Mouse (Mus musculus): ENCODE results near the gene Nkrf. TPM values are rescaled to one million over a fixed set of nuclear protein-coding genes. Genes with fewer than 3 reads are reported as not detected.

Nkrf gene
- 18.9 and 19.1 TPM in 2 replicates for polyA plus RNA-seq (2015; fragmentation: Nextera tagmentation; extraction: Ambion mirVana)

GRCm38 (mm10) chrX:36902321-36903114 lies at the start of gene Nkrf:
TSS of gene Nkrf (minus strand) at chrX:36902899.
- Histone ChIP-seq H3K4me3 (ENCODE audit: low read length) (peak within 1 kb of the TSS; percentile 57), H3K27ac (ENCODE audit: low read depth, low read length) (peak within 1 kb of the TSS; percentile 81), H3K27me3 (replicated peaks; ENCODE audit: control insufficient read depth, insufficient read depth, low read length) (no peaks in the 10 kb centered on the region), H3K9ac (ENCODE audit: low read depth, low read length) (peak within 1 kb of the TSS; percentile 70), H3K4me1 (ENCODE audit: control insufficient read depth, insufficient read depth, low read depth, low read length) (no peaks in the 10 kb centered on the region; the same call in 1 of the 2 replicates), H3K4me2 (ENCODE audit: low read length) (peak within 1 kb of the TSS; percentile 54), H3K9me3 (ENCODE audit: control insufficient read depth, low read length) (no peaks in the 10 kb centered on the region), H3K36me3 (ENCODE audit: control insufficient read depth, insufficient read depth, low read length) (no peaks in the 10 kb centered on the region)
- ATAC-seq, result peak; percentile 80
- WGBS, result 20% methylated on average over 36 of the region's 47 CpGs

GRCm38 (mm10) chrX:36941106-36941505 lies 38.4 kb upstream of the Nkrf start:
- Histone ChIP-seq H3K4me1 (ENCODE audit: control insufficient read depth, insufficient read depth, low read depth, low read length) (no peaks in the 10 kb centered on the region), H3K27me3 (replicated peaks; ENCODE audit: control insufficient read depth, insufficient read depth, low read length) (no peaks in the 10 kb centered on the region), H3K4me3 (ENCODE audit: low read length) (no peak overlapping the region), H3K4me2 (ENCODE audit: low read length) (no peak overlapping the region), H3K27ac (ENCODE audit: low read depth, low read length) (no peak overlapping the region), H3K9me3 (ENCODE audit: control insufficient read depth, low read length) (0 out of 2 replicates have a peak, but pooled peaks cover 4% of the 10 kb centered on the region), H3K9ac (ENCODE audit: low read depth, low read length) (no peak overlapping the region), H3K36me3 (ENCODE audit: control insufficient read depth, insufficient read depth, low read length) (peaks cover 7% of the 10 kb centered on the region)
- no peak for ATAC-seq
- 81% methylated on average over 3 of the region's 3 CpGs for WGBS

- no peak overlapping the region for H3K4me3 ChIP-seq (ENCODE audit: low read length)
- H3K4me2 ChIP-seq (ENCODE audit: low read length), result no peak overlapping the region
- H3K36me3 ChIP-seq (ENCODE audit: control insufficient read depth, insufficient read depth, low read length), result peaks cover 7% of the 10 kb centered on the region
- H3K4me1 ChIP-seq (ENCODE audit: control insufficient read depth, insufficient read depth, low read depth, low read length), result no peaks in the 10 kb centered on the region
- H3K9ac ChIP-seq (ENCODE audit: low read depth, low read length), result no peak overlapping the region
- 77% methylated on average over 4 of the region's 4 CpGs for WGBS
- peak; percentile 45; the same call in 1 of the 2 replicates for ATAC-seq
- H3K27me3 ChIP-seq (replicated peaks; ENCODE audit: control insufficient read depth, insufficient read depth, low read length), result no peaks in the 10 kb centered on the region
- H3K27ac ChIP-seq (ENCODE audit: low read depth, low read length), result no peak overlapping the region
- H3K9me3 ChIP-seq (ENCODE audit: control insufficient read depth, low read length), result 0 out of 2 replicates have a peak, but pooled peaks cover 4% of the 10 kb centered on the region
Measured at GRCm38 (mm10) chrX:36939806-36940413, 37.2 kb upstream of the Nkrf start.

GRCm38 (mm10) chrX:36935326-36935966 lies 32.7 kb upstream of the Nkrf start:
- 70% methylated on average over 7 of the region's 7 CpGs for WGBS
- no peak for ATAC-seq

GRCm38 (mm10) chrX:36930574-36930973 lies 27.9 kb upstream of the Nkrf start:
- WGBS, result 75% methylated on average over 1 of the region's 1 CpGs
- Histone ChIP-seq H3K4me3 (ENCODE audit: low read length) (no peak overlapping the region), H3K36me3 (ENCODE audit: control insufficient read depth, insufficient read depth, low read length) (no peaks in the 10 kb centered on the region), H3K27me3 (replicated peaks; ENCODE audit: control insufficient read depth, insufficient read depth, low read length) (no peaks in the 10 kb centered on the region), H3K27ac (ENCODE audit: low read depth, low read length) (no peak overlapping the region), H3K9ac (ENCODE audit: low read depth, low read length) (no peak overlapping the region), H3K9me3 (ENCODE audit: control insufficient read depth, low read length) (no peaks in the 10 kb centered on the region), H3K4me1 (ENCODE audit: control insufficient read depth, insufficient read depth, low read depth, low read length) (no peaks in the 10 kb centered on the region), H3K4me2 (ENCODE audit: low read length) (no peak overlapping the region)
- ATAC-seq, result no peak

More at GRCm38 (mm10) chrX:36935326-36935966, 32.7 kb upstream of the Nkrf start:
- H3K36me3 ChIP-seq (ENCODE audit: control insufficient read depth, insufficient read depth, low read length), result no peaks in the 10 kb centered on the region
- H3K4me3 ChIP-seq (ENCODE audit: low read length), result no peak overlapping the region
- no peaks in the 10 kb centered on the region for H3K4me1 ChIP-seq (ENCODE audit: control insufficient read depth, insufficient read depth, low read depth, low read length)
- H3K9ac ChIP-seq (ENCODE audit: low read depth, low read length), result no peak overlapping the region
- no peak overlapping the region for H3K4me2 ChIP-seq (ENCODE audit: low read length)
- no peaks in the 10 kb centered on the region for H3K9me3 ChIP-seq (ENCODE audit: control insufficient read depth, low read length)
- H3K27ac ChIP-seq (ENCODE audit: low read depth, low read length), result no peak overlapping the region
- H3K27me3 ChIP-seq (replicated peaks; ENCODE audit: control insufficient read depth, insufficient read depth, low read length), result no peaks in the 10 kb centered on the region

- Histone ChIP-seq H3K4me2 (ENCODE audit: low read length) (no peak overlapping the region), H3K9me3 (ENCODE audit: control insufficient read depth, low read length) (no peaks in the 10 kb centered on the region), H3K27ac (ENCODE audit: low read depth, low read length) (no peak overlapping the region), H3K9ac (ENCODE audit: low read depth, low read length) (no peak overlapping the region), H3K4me1 (ENCODE audit: control insufficient read depth, insufficient read depth, low read depth, low read length) (no peaks in the 10 kb centered on the region), H3K36me3 (ENCODE audit: control insufficient read depth, insufficient read depth, low read length) (no peaks in the 10 kb centered on the region), H3K27me3 (replicated peaks; ENCODE audit: control insufficient read depth, insufficient read depth, low read length) (no peaks in the 10 kb centered on the region), H3K4me3 (ENCODE audit: low read length) (no peak overlapping the region)
- no peak; the same call in 1 of the 2 replicates for ATAC-seq
- 65% methylated on average over 4 of the region's 4 CpGs for WGBS
Measured at GRCm38 (mm10) chrX:36929694-36930093, 27.0 kb upstream of the Nkrf start.

GRCm38 (mm10) chrX:36928791-36929190 lies 26.1 kb upstream of the Nkrf start:
- no peaks in the 10 kb centered on the region for H3K36me3 ChIP-seq (ENCODE audit: control insufficient read depth, insufficient read depth, low read length)
- H3K4me1 ChIP-seq (ENCODE audit: control insufficient read depth, insufficient read depth, low read depth, low read length), result no peaks in the 10 kb centered on the region
- H3K27me3 ChIP-seq (replicated peaks; ENCODE audit: control insufficient read depth, insufficient read depth, low read length), result no peaks in the 10 kb centered on the region
- H3K9me3 ChIP-seq (ENCODE audit: control insufficient read depth, low read length), result no peaks in the 10 kb centered on the region
- H3K27ac ChIP-seq (ENCODE audit: low read depth, low read length), result no peak overlapping the region
- ATAC-seq, result no peak
- no peak overlapping the region for H3K9ac ChIP-seq (ENCODE audit: low read depth, low read length)
- no peak overlapping the region for H3K4me3 ChIP-seq (ENCODE audit: low read length)
- WGBS, result 69% methylated on average over 4 of the region's 4 CpGs
- no peak overlapping the region for H3K4me2 ChIP-seq (ENCODE audit: low read length)

- Histone ChIP-seq H3K9ac (ENCODE audit: low read depth, low read length) (no peak overlapping the region), H3K9me3 (ENCODE audit: control insufficient read depth, low read length) (no peaks in the 10 kb centered on the region), H3K4me1 (ENCODE audit: control insufficient read depth, insufficient read depth, low read depth, low read length) (no peaks in the 10 kb centered on the region), H3K27me3 (replicated peaks; ENCODE audit: control insufficient read depth, insufficient read depth, low read length) (no peaks in the 10 kb centered on the region), H3K36me3 (ENCODE audit: control insufficient read depth, insufficient read depth, low read length) (no peaks in the 10 kb centered on the region), H3K4me2 (ENCODE audit: low read length) (no peak overlapping the region), H3K27ac (ENCODE audit: low read depth, low read length) (no peak overlapping the region), H3K4me3 (ENCODE audit: low read length) (no peak overlapping the region)
- ATAC-seq, result no peak
- 86% methylated on average over 4 of the region's 4 CpGs for WGBS
Measured at GRCm38 (mm10) chrX:36921346-36921745, 18.6 kb upstream of the Nkrf start.

GRCm38 (mm10) chrX:36917749-36918148 lies 15.1 kb upstream of the Nkrf start:
- Histone ChIP-seq H3K9ac (ENCODE audit: low read depth, low read length) (no peak overlapping the region), H3K4me2 (ENCODE audit: low read length) (no peak overlapping the region), H3K36me3 (ENCODE audit: control insufficient read depth, insufficient read depth, low read length) (no peaks in the 10 kb centered on the region), H3K4me1 (ENCODE audit: control insufficient read depth, insufficient read depth, low read depth, low read length) (no peaks in the 10 kb centered on the region), H3K9me3 (ENCODE audit: control insufficient read depth, low read length) (no peaks in the 10 kb centered on the region), H3K4me3 (ENCODE audit: low read length) (no peak overlapping the region), H3K27me3 (replicated peaks; ENCODE audit: control insufficient read depth, insufficient read depth, low read length) (no peaks in the 10 kb centered on the region), H3K27ac (ENCODE audit: low read depth, low read length) (no peak overlapping the region)
- ATAC-seq, result no peak
- 91% methylated on average over 1 of the region's 1 CpGs for WGBS
